Mouse (Mus musculus) heart, postnatal 0 days (tissue): ENCODE measurements around the gene Rara.

Experiments used
- CTCF ChIP-seq: IDR thresholded peaks from 2 replicates; pipeline ENCODE4 v1.5.1; 2016; ENCODE audit warnings: antibody characterized with exemption, control low read depth, low read depth
- EP300 ChIP-seq: IDR thresholded peaks from 2 replicates; pipeline ENCODE4 v1.6.1; 2016; ENCODE audit warnings: antibody characterized with exemption, low read depth

DNA sequence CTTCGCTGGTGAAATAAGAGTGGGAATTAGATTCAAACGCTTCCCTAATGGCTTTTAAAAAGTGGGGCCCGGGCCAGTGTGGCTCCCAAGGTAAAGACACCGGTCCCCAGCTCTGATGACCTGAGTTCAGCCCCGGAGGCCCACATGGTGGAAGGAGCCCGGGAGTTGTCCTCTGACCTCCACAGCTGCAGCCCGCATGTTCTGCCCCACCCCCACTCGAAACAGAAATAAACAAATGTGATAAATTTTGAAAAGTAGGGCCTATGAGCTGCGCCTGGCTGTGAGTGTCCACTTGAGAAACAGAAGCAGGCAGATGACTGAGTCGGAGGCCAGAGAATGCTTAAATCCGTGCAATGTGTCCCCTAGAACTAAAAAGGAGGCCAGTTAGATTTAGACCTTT, 13.4 kb upstream of the Rara start:
- TF ChIP-seq CTCF = no peak
- no peak for TF ChIP-seq EP300
